Mouse (Mus musculus) frontal cortex, adult 2 months (tissue): ENCODE data around the gene Kank1. TPM values are rescaled to one million over a fixed set of nuclear protein-coding genes. Genes with fewer than 3 reads are reported as not detected.

Experiments
- polyA plus RNA-seq: library from polyadenylated mRNA; depleted of rRNA; stranded (reverse); fragments of >200 nt; gene quantifications from 2 replicates; pipeline ENCODE4 v1.2.3, GENCODE M21; 2012; rRNA removed

The Kank1 gene
- polyA plus RNA-seq, 1 experiment, result 17.3 TPM

Other genes starting within 250 kb of the Kank1 start
- 1.4 and 2.1 TPM in 2 replicates for gene Dock8, start 237.4 kb upstream of the Kank1 start, polyA plus RNA-seq